Mouse (Mus musculus): Measurements from ENCODE around the gene Hoxd11. TPM values are rescaled to one million over a fixed set of nuclear protein-coding genes. Genes with fewer than 3 reads are reported as not detected.

The Hoxd11 gene
- total RNA-seq, 2 experiments from 2014 or later = not detected

- DNase-seq = no peak
- intact Hi-C loops (cut with DNase I) = no loop called here
These were observed 623 bp downstream of the Hoxd11 start for GRCm38 (mm10) chr2:74679980-74680379.

GRCm38 (mm10) chr2:74680561-74681398, 1.4 kb downstream of the Hoxd11 start:
- intact Hi-C loops (cut with DNase I) = no loop called here
- DNase-seq = no peak

GRCm38 (mm10) chr2:74681594-74682531, 2.5 kb downstream of the Hoxd11 start:
- DNase-seq = peak in 1 of 2 experiments; percentile 22

DNA sequence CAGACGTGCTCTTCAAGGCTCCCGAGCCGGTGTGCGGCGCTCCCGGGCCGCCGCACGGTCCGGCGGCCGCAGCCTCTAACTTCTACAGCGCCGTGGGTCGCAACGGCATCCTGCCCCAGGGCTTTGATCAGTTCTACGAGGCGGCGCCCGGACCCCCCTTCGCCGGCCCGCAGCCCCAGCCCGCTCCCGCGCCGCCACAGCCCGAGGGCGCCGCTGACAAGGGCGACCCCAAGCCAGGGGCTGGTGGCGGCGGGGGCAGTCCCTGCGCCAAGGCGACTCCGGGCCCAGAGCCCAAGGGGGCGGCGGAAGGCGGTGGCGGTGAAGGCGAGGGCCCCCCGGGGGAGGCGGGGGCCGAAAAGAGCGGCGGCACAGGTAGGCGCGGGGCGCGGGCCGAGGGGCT, 3.4 kb downstream of the Hoxd11 start:
- no peak for DNase-seq
- intact Hi-C loops (cut with DNase I) = no loop called here

More at GRCm38 (mm10) chr2:74681594-74682531, 2.5 kb downstream of the Hoxd11 start:
- intact Hi-C loops (cut with DNase I) = no loop called here

- DNase-seq = no peak
- intact Hi-C loops (cut with DNase I) = no loop called here
These were observed 4.2 kb downstream of the Hoxd11 start for GRCm38 (mm10) chr2:74683471-74683951.

GRCm38 (mm10) chr2:74684106-74684505, 4.7 kb downstream of the Hoxd11 start:
- no peak for DNase-seq
- intact Hi-C loops (cut with DNase I) = no loop called here

- intact Hi-C loops (cut with DNase I) = no loop called here
- no peak for DNase-seq
These were observed 5.8 kb downstream of the Hoxd11 start for GRCm38 (mm10) chr2:74685059-74685603.

DNA sequence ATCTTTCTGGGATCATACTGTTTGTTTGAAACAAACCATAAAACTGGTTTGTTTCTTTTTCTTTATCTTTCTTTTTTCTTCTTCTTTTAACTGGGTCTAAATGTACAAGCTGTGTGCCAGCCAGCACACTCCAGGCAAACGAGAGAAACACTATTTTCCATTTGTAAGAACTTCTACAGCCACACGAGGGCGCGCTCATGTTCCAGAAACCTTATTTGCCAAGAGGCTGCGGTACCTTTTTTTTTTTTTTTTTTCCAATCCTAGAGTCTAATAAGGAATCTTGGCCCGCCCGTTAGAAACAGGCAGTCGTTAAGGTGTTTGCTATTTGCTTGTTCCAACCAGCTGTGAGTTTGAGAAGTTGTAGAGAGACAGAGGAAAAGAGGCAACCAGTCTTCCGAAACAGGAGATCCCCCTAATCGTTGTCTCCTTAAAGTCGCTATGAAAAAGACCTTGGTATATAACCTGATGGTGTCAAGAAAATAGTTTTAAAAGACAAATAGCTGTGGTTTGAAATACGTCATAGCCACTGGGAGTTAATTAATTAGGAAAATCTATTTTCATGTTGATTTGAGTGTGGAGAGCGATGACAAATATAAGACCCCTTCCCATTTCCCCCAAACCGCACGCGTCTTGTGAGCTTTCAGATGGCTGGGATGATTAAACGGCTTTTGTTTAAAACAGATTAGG, 7.1 kb downstream of the Hoxd11 start:
- intact Hi-C loops (cut with DNase I) = no loop called here
- DNase-seq = peak in 1 of 2 experiments; percentile 76

- intact Hi-C loops (cut with DNase I) = no loop called here
- DNase-seq = no peak
These were observed 7.8 kb downstream of the Hoxd11 start for GRCm38 (mm10) chr2:74686988-74687697.

- intact Hi-C loops (cut with DNase I) = no loop called here
These were observed 8.6 kb downstream of the Hoxd11 start for GRCm38 (mm10) chr2:74687698-74688555.

DNA sequence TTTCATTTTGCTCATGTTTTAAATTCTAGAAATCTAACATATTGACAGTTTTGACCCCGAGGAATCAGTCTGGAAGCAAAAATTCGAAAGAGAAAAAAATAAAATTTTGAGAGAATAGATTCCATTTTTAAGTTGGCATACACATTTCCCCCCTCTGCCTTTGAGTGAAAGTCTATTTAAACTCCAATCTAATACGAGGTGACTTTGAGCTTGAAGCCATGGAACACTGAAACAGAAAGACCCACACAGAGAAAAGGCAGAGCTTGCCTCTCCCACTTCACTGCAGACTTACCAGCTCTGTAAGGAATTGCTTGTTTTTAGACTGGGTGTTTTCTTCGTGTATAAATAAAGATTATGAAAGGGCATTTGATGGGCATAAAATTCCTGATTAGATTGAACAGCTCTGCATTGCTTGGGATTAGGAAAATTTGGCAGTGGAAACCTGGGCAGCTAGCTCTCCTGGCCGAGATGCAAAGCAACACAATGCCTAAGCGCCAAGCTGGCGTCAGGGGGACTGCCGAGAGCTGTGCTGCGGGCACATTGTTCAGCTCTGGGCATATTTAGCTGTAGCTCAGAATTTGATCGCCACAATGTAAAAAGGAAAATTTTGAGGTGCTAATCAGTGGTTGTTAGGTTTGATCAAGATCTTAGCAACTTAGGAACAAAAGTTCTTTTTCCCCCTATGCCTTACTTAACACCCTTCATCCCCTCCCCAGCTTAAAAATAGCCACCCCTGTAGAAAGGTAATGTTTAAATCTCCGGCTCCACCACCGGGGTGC, 9.6 kb downstream of the Hoxd11 start:
- DNase-seq = no peak
- intact Hi-C loops (cut with DNase I) = no loop called here

More at GRCm38 (mm10) chr2:74687698-74688555, 8.6 kb downstream of the Hoxd11 start:
- DNase-seq = no peak

DNA sequence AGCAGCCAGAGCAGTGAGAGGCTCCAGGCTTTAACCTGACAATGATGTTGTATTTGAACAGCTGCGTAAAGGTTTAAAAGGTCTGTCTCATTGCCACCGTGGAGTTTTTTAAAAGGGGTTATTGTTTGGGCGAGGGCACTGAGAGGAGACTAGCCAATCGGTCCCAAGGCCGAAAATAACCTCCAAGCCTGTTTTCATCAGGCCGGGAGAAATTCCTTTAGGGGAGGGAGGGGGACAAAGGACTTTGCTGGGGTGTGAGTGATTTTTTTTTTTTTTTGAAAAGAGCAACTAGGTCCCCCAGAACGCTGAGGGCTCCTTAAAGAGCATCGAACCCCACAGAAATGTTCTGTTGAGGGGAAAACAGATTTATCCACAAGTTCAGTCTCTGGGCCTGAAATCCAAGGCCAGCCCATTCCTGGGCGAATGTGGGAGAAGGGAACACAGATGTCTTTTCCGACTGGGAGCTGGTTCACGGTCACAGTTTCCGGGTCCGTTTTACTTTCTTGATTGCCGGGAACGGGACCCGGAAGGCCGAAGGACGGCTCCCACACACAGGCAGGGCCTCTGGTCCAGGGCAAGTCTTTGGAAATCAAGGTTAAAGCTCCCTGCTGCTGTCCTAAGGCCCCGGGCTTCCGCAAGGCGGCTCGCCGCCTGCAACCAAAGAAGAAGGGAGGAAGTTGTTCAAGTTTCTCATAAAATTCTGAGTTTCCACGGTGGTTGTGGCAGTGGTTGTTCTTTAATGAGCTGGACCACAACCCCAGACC, 10.4 kb downstream of the Hoxd11 start:
- intact Hi-C loops (cut with DNase I) = no loop called here
- no peak for DNase-seq

DNA sequence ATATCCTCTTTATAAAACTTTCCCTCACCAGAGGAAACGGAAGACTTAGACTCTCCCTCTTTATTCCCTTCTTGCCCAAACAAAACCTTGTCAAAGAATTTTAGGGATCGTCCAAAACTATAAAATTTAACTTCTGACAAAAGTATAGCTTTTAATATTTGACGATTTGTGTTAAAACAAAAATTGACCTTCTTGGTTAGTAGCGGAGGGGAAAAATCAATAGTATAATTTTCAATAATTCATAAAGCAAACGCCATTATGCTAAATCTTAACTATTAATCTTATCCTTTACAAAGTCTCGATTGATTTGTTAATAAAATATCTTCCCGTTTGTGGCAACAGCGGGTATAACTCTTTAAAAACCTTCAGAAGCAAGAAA, 11.0 kb downstream of the Hoxd11 start:
- intact Hi-C loops (cut with DNase I) = no loop called here

DNA sequence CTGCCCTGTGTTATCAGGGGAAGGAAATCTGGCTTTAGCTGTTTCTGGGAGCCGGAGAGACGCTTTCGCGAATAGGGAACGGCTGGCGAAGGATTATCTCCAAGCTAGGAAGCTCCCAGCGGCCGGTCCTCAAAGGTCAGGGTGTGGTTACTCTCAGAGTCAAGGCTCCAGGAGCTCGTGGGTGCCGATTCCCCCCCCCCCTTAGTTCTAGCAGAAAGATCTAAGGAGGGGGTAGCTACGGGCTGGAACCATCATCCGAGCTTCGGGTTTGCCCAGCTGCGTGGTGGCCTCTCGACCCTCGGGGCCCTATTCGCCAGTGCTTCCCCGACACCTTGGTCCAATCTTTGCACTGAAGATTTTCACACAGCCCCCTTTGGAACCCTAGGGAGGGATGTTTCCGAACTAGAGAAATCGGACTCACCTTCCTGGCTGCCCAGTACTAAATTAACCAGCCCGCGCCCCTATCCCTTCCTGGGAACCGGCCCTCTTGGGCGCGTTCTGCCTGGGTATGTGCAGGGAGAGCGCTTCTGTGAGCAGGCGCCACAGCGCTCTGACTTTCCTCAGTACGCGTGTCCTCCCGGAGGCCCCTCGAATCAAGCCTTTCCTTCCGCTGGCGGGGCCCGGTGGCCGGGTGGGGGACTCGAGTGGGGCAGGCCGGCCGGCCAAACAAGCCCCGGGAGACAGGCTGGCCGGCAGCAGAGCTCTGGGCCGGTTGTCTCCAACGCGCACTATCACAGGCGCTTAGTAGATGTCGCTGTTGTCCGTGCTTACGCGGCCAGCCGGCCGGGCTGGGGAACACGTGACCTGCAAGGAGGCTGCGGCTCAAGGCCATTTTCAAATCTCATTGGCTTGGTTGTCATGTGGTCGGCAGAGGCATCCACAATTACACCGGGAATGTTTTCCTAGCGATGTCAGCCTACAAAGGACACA, 11.9 kb downstream of the Hoxd11 start, which contains the start of gene Hoxd10:
Gene Hoxd10, plus strand, starts transcription at position 903 of the 930 bp plus-strand sequence.
- intact Hi-C loops (cut with DNase I) = no loop called here
- peak in 1 of 2 experiments; percentile 64 for DNase-seq

More for the DNA sequence above, 11.0 kb downstream of the Hoxd11 start:
- no peak for DNase-seq

- no peak for DNase-seq
- intact Hi-C loops (cut with DNase I) = no loop called here
These were observed 12.8 kb downstream of the Hoxd11 start for GRCm38 (mm10) chr2:74691995-74692807.
